Mouse (Mus musculus) MEL (cell line): ENCODE measurements around the gene Cpm.

Source experiments
- CTCF ChIP-seq, 3 experiments: IDR thresholded peaks in 2 of 3; conservative IDR thresholded peaks in 1 of 3; 2 replicates each; pipeline ENCODE4 v1.5.1; 2011 to 2012; ENCODE audit warnings: low read length in 3 of 3, low read depth in 2 of 3, mild to moderate bottlenecking in 2 of 3, improper control_type of control experiment in 1 of 3, inconsistent platforms in 1 of 3, mixed read lengths in 1 of 3, moderate library complexity in 1 of 3; ENCODE audit not compliant: control insufficient read depth in 1 of 3, insufficient read depth in 1 of 3, poor library complexity in 1 of 3, severe bottlenecking in 1 of 3
- EP300 ChIP-seq, 2 experiments: IDR thresholded peaks; 2 replicates each; pipeline ENCODE4 v1.6.1; 2011; ENCODE audit warnings: improper control_type of control experiment in 2 of 2, low read length in 2 of 2, low read depth in 1 of 2, mild to moderate bottlenecking in 1 of 2
- GATA1 ChIP-seq: IDR thresholded peaks from 2 replicates; pipeline ENCODE4 v1.6.1; 2011; ENCODE audit warnings: low read depth, low read length, improper control_type of control experiment
- MAFK ChIP-seq: IDR thresholded peaks from 2 replicates; pipeline ENCODE4 v1.6.1; 2011; ENCODE audit warnings: low read depth, mild to moderate bottlenecking, low read length, improper control_type of control experiment, borderline replicate concordance
- MXI1 ChIP-seq: IDR thresholded peaks from 2 replicates; pipeline ENCODE4 v1.6.1; 2011; ENCODE audit warnings: mild to moderate bottlenecking, low read depth, low read length, improper control_type of control experiment
- RAD21 ChIP-seq: IDR thresholded peaks from 2 replicates; pipeline ENCODE4 v1.6.1; 2011; ENCODE audit warnings: mild to moderate bottlenecking, low read depth, low read length, improper control_type of control experiment
- ZKSCAN1 ChIP-seq: IDR thresholded peaks from 2 replicates; pipeline ENCODE4 v1.6.1; 2012; ENCODE audit warnings: low read depth, mild to moderate bottlenecking, inconsistent platforms, low read length, improper control_type of control experiment, moderate library complexity
- ZMIZ1 ChIP-seq: IDR thresholded peaks from 2 replicates; pipeline ENCODE4 v1.6.1; 2012; ENCODE audit warnings: low read depth, mild to moderate bottlenecking, inconsistent platforms, low read length, improper control_type of control experiment, moderate library complexity

GRCm38 (mm10) chr10:117619041-117619861, 10.0 kb upstream of the Cpm start:
- TF ChIP-seq EP300 (IDR thresholded peaks at IDR 0.05; ENCODE audit: low read depth in 1 of 2, low read length in 2 of 2), result no peak
- no peak for TF ChIP-seq ZMIZ1
- TF ChIP-seq CTCF (IDR thresholded peaks at IDR 0.05 in 2 of 3, conservative IDR thresholded peaks at IDR 0.05 in 1 of 3; ENCODE audit: control insufficient read depth in 1 of 3, insufficient read depth in 1 of 3, low read depth in 2 of 3, low read length in 3 of 3, poor library complexity in 1 of 3, severe bottlenecking in 1 of 3), result no peak
- no peak for TF ChIP-seq MXI1
- TF ChIP-seq RAD21, result no peak
- TF ChIP-seq GATA1, result no peak
- TF ChIP-seq MAFK, result no peak
- TF ChIP-seq ZKSCAN1, result no peak
